Mouse (Mus musculus) erythroblast, embryonic 14.5 days (primary cell): ENCODE measurements at regions not wholly inside any gene's neighbourhood (a gene's known extent, or its start where the extent isn't known, plus 50 kb on each side); places are given as distances from the start of the nearest gene placed in this dataset.

ENCODE experiments used
- H3K27me3 ChIP-seq: 2 replicates; pipeline ENCODE4 v1.6.1; 2012; ENCODE audit warnings: inconsistent platforms; ENCODE audit not compliant: control insufficient read depth
- H3K36me3 ChIP-seq: 2 replicates; pipeline ENCODE4 v1.6.1; 2012; ENCODE audit warnings: mild to moderate bottlenecking, inconsistent platforms; ENCODE audit not compliant: control insufficient read depth
- H3K4me1 ChIP-seq: 2 replicates; pipeline ENCODE4 v1.6.1; 2012; ENCODE audit warnings: inconsistent platforms; ENCODE audit not compliant: control insufficient read depth
- H3K4me3 ChIP-seq: replicated peaks from 2 replicates; pipeline ENCODE3; 2012; ENCODE audit warnings: moderate library complexity, mild to moderate bottlenecking, inconsistent platforms
- H3K9me3 ChIP-seq: 2 replicates; pipeline ENCODE4 v1.6.1; 2012; ENCODE audit warnings: low read length, inconsistent platforms, mixed read lengths; ENCODE audit not compliant: control insufficient read depth
- GATA1 ChIP-seq: IDR thresholded peaks from 2 replicates; pipeline ENCODE4 v1.6.1; 2012; ENCODE audit warnings: low read length, inconsistent platforms, mixed read lengths
- TAL1 ChIP-seq: IDR thresholded peaks from 3 replicates; pipeline ENCODE4 v1.6.1; 2012; ENCODE audit warnings: low read length, inconsistent platforms, mixed read lengths

GRCm38 (mm10) chr7:75063816-75064215, 245.2 kb downstream of the Sv2b start:
- Histone ChIP-seq H3K36me3 (no peaks in the 10 kb centered on the region), H3K4me3 (no peak overlapping the region), H3K27me3 (no peaks in the 10 kb centered on the region)

DNA sequence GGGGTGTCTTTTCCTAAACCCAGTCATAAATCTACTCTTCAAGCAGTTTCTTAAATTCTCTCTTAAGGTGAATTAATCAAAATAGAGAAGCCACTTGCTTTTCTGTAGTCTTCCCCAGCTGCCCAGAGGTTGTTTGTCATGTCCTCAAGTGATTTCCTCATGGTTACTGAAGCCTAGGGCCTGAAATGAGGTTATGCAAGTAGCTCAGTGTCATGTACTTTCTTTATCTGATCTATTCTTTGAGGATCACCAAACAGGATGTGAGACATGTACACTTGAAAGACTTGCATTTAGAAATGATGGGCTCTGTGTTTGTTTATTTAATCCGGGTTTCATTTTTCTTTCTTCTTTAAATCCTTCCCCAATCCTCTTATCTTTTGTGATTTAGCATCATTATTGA, 258.8 kb downstream of the Sv2b start:
- no peak overlapping the region for H3K4me3 ChIP-seq
- peaks cover 2% of the 10 kb centered on the region; the same call in 1 of the 2 replicates for H3K4me1 ChIP-seq
- H3K27me3 ChIP-seq, result no peaks in the 10 kb centered on the region
- no peak for TF ChIP-seq TAL1
- TF ChIP-seq GATA1, result no peak
- H3K9me3 ChIP-seq, result no peaks in the 10 kb centered on the region
- no peaks in the 10 kb centered on the region for H3K36me3 ChIP-seq

More at GRCm38 (mm10) chr7:75063816-75064215, 245.2 kb downstream of the Sv2b start:
- no peaks in the 10 kb centered on the region for H3K4me1 ChIP-seq
- H3K9me3 ChIP-seq, result no peaks in the 10 kb centered on the region
- TF ChIP-seq GATA1, result no peak
- no peak for TF ChIP-seq TAL1

- TF ChIP-seq TAL1 (no peak), GATA1 (no peak)
- peaks cover 2% of the 10 kb centered on the region; the same call in 1 of the 2 replicates for H3K4me1 ChIP-seq
- no peaks in the 10 kb centered on the region for H3K27me3 ChIP-seq
- H3K9me3 ChIP-seq, result no peaks in the 10 kb centered on the region
- H3K4me3 ChIP-seq, result no peak overlapping the region
- H3K36me3 ChIP-seq, result no peaks in the 10 kb centered on the region
Observed at GRCm38 (mm10) chr7:75049751-75050150, 259.3 kb downstream of the Sv2b start.

GRCm38 (mm10) chr7:75048822-75049221, 260.2 kb downstream of the Sv2b start:
- Histone ChIP-seq H3K36me3 (no peaks in the 10 kb centered on the region), H3K4me3 (no peak overlapping the region), H3K9me3 (no peaks in the 10 kb centered on the region), H3K4me1 (peaks cover 2% of the 10 kb centered on the region; the same call in 1 of the 2 replicates), H3K27me3 (no peaks in the 10 kb centered on the region)
- TF ChIP-seq TAL1, result no peak
- TF ChIP-seq GATA1, result no peak

DNA sequence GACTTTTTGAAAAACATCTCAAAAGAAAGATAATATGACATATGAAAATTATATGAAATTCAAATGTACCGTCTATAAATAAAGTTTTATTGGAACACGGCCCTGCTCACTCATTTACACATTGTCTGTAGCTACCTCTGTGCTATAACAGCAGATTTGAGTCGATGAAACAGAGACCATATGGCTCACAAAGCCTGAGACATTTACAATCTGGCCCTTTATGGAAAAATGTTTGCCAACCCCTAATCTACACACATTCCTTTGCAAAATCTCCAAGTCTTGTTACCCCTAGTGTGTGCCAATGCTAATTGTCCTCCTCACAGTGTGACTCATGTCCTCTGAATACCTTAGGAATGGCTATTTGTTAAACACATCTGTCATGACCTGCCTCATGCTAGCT, 261.2 kb downstream of the Sv2b start:
- TF ChIP-seq TAL1, result no peak
- TF ChIP-seq GATA1, result no peak
- Histone ChIP-seq H3K4me1 (peaks cover 2% of the 10 kb centered on the region; the same call in 1 of the 2 replicates), H3K4me3 (no peak overlapping the region), H3K36me3 (no peaks in the 10 kb centered on the region), H3K27me3 (no peaks in the 10 kb centered on the region), H3K9me3 (no peaks in the 10 kb centered on the region)

GRCm38 (mm10) chr7:75040871-75041270, 268.2 kb downstream of the Sv2b start:
- no peak for TF ChIP-seq GATA1
- no peak for TF ChIP-seq TAL1
- H3K4me1 ChIP-seq, result no peaks in the 10 kb centered on the region
- no peaks in the 10 kb centered on the region for H3K9me3 ChIP-seq
- no peak overlapping the region for H3K4me3 ChIP-seq
- no peaks in the 10 kb centered on the region for H3K27me3 ChIP-seq
- no peaks in the 10 kb centered on the region for H3K36me3 ChIP-seq

DNA sequence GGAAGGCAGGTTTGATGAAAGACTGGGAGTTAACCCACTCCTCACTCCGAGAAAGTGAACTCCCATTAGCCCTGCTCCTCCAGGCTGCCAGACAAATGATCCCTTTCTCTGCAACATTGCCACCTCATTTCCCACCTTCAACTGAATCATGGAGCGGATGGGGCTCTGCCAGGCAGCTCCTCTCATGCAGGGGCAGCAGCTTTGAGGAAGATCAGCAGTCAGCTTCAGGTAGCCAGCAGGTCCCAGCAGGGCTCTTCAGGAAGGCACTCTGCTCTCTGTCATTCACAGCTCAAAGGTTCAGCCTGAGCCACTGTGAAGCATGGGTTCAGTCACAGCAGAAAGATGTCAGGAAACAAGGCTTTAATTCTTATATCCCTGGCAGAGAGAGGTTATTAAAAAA, 282.9 kb downstream of the Sv2b start:
- no peak overlapping the region for H3K4me3 ChIP-seq
- no peak for TF ChIP-seq TAL1
- TF ChIP-seq GATA1, result no peak

DNA sequence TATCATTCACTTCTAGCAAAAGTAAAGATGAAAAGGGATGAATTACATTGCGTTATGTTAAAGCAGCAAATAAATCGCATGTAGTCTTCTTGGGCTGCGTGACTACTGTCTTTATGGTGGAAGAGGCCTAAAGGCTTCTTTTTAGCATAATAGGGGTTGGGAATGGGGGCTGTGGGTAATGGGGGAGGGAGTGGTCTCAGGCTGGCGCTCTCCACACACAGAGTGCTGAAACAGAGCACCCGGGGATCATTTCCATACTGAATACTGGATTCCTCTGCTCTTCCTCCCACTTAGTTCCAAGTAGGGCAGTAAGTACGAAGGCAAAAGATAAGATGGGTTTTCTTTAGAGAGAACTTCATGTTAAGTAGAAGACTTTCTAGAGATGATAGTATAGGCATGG, 287.1 kb downstream of the Sv2b start:
- Histone ChIP-seq H3K4me3 (no peak overlapping the region), H3K4me1 (no peaks in the 10 kb centered on the region), H3K36me3 (no peaks in the 10 kb centered on the region), H3K27me3 (no peaks in the 10 kb centered on the region), H3K9me3 (no peaks in the 10 kb centered on the region)
- TF ChIP-seq TAL1 (no peak), GATA1 (no peak)

More for the DNA sequence above, 282.9 kb downstream of the Sv2b start:
- no peaks in the 10 kb centered on the region for H3K9me3 ChIP-seq
- no peaks in the 10 kb centered on the region for H3K27me3 ChIP-seq
- no peaks in the 10 kb centered on the region for H3K4me1 ChIP-seq
- H3K36me3 ChIP-seq, result no peaks in the 10 kb centered on the region

- Histone ChIP-seq H3K4me3 (no peak overlapping the region), H3K4me1 (no peaks in the 10 kb centered on the region), H3K27me3 (no peaks in the 10 kb centered on the region), H3K9me3 (no peaks in the 10 kb centered on the region), H3K36me3 (no peaks in the 10 kb centered on the region)
- TF ChIP-seq TAL1 (no peak), GATA1 (no peak)
Observed at GRCm38 (mm10) chr7:75018640-75019039, 290.4 kb downstream of the Sv2b start.

GRCm38 (mm10) chr7:75008481-75008880, 300.6 kb downstream of the Sv2b start:
- H3K9me3 ChIP-seq, result no peaks in the 10 kb centered on the region
- no peak for TF ChIP-seq TAL1
- no peak for TF ChIP-seq GATA1
- H3K36me3 ChIP-seq, result no peaks in the 10 kb centered on the region
- no peak overlapping the region for H3K4me3 ChIP-seq
- no peaks in the 10 kb centered on the region for H3K27me3 ChIP-seq
- no peaks in the 10 kb centered on the region for H3K4me1 ChIP-seq
